Mouse (Mus musculus): ENCODE measurements around the gene Prkg1. TPM values are rescaled to one million over a fixed set of nuclear protein-coding genes. Genes with fewer than 3 reads are reported as not detected.

The Prkg1 gene
- polyA plus RNA-seq, 1 experiment from 2014 or later = 21.1 TPM

Other genes starting within 250 kb of the Prkg1 start
- gene A1cf, start 103.7 kb upstream of the Prkg1 start, polyA plus RNA-seq (2014; fragmentation: Nextera tagmentation; extraction: Ambion mirVana) = 1.1 TPM in 1 of 2 replicates, not detected in the other

All from stomach, embryonic 14.5 days (tissue).